Mouse (Mus musculus) heart, embryonic 15.5 days (tissue): ENCODE data around the gene Mgat3. TPM values are rescaled to one million over a fixed set of nuclear protein-coding genes. Genes with fewer than 3 reads are reported as not detected.

Experiments used
- ATAC-seq: fragments of 200-750 bp; cut with Nextera tagmentation; replicated peaks from 2 replicates; pipeline ENCODE4 v1.8.0; 2017; ENCODE audit warnings: low read depth, moderate TSS enrichment; ENCODE audit not compliant: insufficient number of reproducible peaks, insufficient read depth, low FRiP score
- H3K27ac ChIP-seq: fragments of 300-500 bp; sonication (generic); 2 replicates; pipeline ENCODE4 v1.5.1; 2015; ENCODE audit warnings: mild to moderate bottlenecking, inconsistent platforms
- H3K27me3 ChIP-seq: fragments of 300-500 bp; sonication (generic); 2 replicates; pipeline ENCODE4 v1.6.1; 2015; ENCODE audit warnings: inconsistent platforms
- H3K36me3 ChIP-seq: fragments of 300-500 bp; sonication (generic); 2 replicates; pipeline ENCODE4 v1.6.1; 2015; ENCODE audit warnings: mild to moderate bottlenecking, inconsistent platforms
- H3K4me1 ChIP-seq: fragments of 300-500 bp; sonication (generic); replicated peaks from 2 replicates; pipeline ENCODE4 v1.6.1; 2015; ENCODE audit warnings: inconsistent platforms
- H3K4me2 ChIP-seq: fragments of 300-500 bp; sonication (generic); 2 replicates; pipeline ENCODE4 v1.6.1; 2015; ENCODE audit warnings: inconsistent platforms, mild to moderate bottlenecking, moderate library complexity
- H3K4me3 ChIP-seq: fragments of 300-500 bp; sonication (generic); 2 replicates; pipeline ENCODE4 v1.5.1; 2015; ENCODE audit warnings: mild to moderate bottlenecking, inconsistent platforms
- H3K9ac ChIP-seq: fragments of 300-500 bp; sonication (generic); 2 replicates; pipeline ENCODE4 v1.6.1; 2015; ENCODE audit warnings: mild to moderate bottlenecking, inconsistent platforms
- H3K9me3 ChIP-seq: fragments of 300-500 bp; sonication (generic); replicated peaks from 2 replicates; pipeline ENCODE4 v1.6.1; 2016; ENCODE audit warnings: inconsistent platforms
- WGBS: fragments of 180-500 bp; shearing (Covaris S2); methylation state at CpG from one replicate; pipeline ENCODE4 v1.1.7; 2015; ENCODE audit warnings: mixed read lengths; 5-methylcytosine and 5-hydroxymethylcytosine counted together
- polyA plus RNA-seq: library from polyadenylated mRNA; unstranded; fragments of >200 nt; fragmentation: Nextera tagmentation; extraction: Ambion mirVana; gene quantifications from 2 replicates; pipeline ENCODE4 v1.2.1, GENCODE M21; 2015

Gene Mgat3
- polyA plus RNA-seq, 1 experiment from 2014 or later = 0.93 TPM

DNA sequence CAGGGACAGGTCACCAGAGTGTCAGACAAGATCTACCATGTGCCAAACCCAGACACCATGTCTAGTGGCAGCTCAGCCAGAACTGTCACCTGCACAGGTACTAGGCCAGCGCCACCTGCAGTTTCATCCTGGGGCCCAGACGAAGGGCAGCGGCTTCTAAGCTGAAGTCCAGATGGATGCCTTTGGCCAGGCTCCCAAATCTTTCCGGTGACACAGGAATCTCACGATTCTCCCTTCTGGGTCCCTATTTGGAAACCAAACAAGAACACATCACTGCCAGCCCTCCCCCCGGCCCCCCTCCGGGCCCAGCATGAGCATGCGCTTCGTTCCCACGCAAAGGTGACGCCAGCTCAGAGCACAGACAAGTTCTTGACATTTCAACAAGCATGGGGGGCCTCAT lies 10.2 kb upstream of the Mgat3 start:
- WGBS = 66% methylated on average over 11 of the region's 11 CpGs
- no peak overlapping the region for H3K27ac ChIP-seq
- no peaks in the 10 kb centered on the region for H3K9me3 ChIP-seq
- H3K27me3 ChIP-seq = no peaks in the 10 kb centered on the region
- peaks cover 13% of the 10 kb centered on the region for H3K4me1 ChIP-seq
- peaks cover 38% of the 10 kb centered on the region for H3K36me3 ChIP-seq
- no peak for ATAC-seq
- H3K4me3 ChIP-seq = no peak overlapping the region
- no peak overlapping the region for H3K9ac ChIP-seq
- no peak overlapping the region for H3K4me2 ChIP-seq

DNA sequence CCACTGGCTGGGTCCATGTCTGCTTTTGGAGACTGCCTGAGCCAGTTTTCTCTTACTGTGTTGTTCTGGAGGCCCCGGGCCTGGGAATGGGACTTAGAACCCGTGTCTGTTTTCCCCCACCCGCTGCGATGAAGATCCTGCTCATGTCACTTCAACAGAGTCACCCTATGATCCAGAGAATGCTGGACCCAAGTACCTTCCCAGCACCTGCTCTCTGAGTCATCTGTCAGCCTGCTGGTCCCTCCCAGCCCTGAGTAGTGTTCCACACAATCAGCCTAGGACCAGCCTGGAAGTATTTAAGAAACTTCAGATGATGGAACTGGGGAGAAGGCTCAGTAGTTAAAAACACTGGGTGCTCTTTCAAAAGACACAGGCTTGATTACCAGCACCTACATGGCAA lies 9.8 kb upstream of the Mgat3 start:
- Histone ChIP-seq H3K27ac (no peak overlapping the region), H3K4me3 (no peak overlapping the region), H3K4me2 (no peak overlapping the region), H3K4me1 (peaks cover 10% of the 10 kb centered on the region), H3K9ac (no peak overlapping the region), H3K36me3 (peaks cover 35% of the 10 kb centered on the region), H3K27me3 (no peaks in the 10 kb centered on the region), H3K9me3 (no peaks in the 10 kb centered on the region)
- ATAC-seq = no peak
- WGBS = 80% methylated on average over 4 of the region's 4 CpGs

DNA sequence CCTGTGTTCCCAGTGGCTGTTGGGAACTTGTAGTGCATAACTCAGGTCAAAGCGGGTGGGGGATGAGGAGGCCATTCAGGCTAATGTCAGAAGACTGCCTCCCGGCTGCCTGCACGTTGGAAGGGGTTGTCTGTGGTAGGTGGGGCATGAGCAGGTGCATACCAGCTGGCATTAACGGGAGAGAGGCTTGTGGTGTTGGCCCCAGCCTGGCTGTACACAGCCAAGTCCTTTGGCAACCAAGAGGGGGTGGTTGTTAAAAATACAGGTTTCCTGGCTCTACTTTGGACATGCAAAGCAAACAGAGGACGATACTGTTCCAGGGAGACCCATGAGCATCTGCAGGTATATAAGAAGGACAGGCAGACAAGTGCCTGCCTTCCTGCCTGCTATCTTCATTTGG lies 8.1 kb upstream of the Mgat3 start:
- Histone ChIP-seq H3K36me3 (peaks cover 20% of the 10 kb centered on the region), H3K27ac (no peak overlapping the region), H3K9ac (no peak overlapping the region), H3K4me2 (no peak overlapping the region), H3K9me3 (no peaks in the 10 kb centered on the region), H3K4me3 (no peak overlapping the region), H3K27me3 (peaks cover 7% of the 10 kb centered on the region; the same call in 1 of the 2 replicates), H3K4me1 (peaks cover 5% of the 10 kb centered on the region; the same call in 1 of the 2 replicates)
- ATAC-seq = no peak
- 48% methylated on average over 5 of the region's 5 CpGs for WGBS

- peaks cover 19% of the 10 kb centered on the region for H3K4me1 ChIP-seq
- no peaks in the 10 kb centered on the region for H3K9me3 ChIP-seq
- no peak overlapping the region for H3K4me2 ChIP-seq
- H3K9ac ChIP-seq = no peak overlapping the region
- WGBS = 94% methylated on average over 1 of the region's 1 CpGs
- no peak overlapping the region for H3K27ac ChIP-seq
- no peak for ATAC-seq
- H3K36me3 ChIP-seq = no peaks in the 10 kb centered on the region
- no peak overlapping the region for H3K4me3 ChIP-seq
- H3K27me3 ChIP-seq = peaks cover 23% of the 10 kb centered on the region; the same call in 1 of the 2 replicates
Measured at GRCm38 (mm10) chr15:80169484-80169883, 4.0 kb upstream of the Mgat3 start.

GRCm38 (mm10) chr15:80170357-80170756 lies 3.2 kb upstream of the Mgat3 start:
- WGBS = 29% methylated on average over 4 of the region's 4 CpGs
- peaks cover 32% of the 10 kb centered on the region; the same call in 1 of the 2 replicates for H3K27me3 ChIP-seq
- H3K4me2 ChIP-seq = no peak overlapping the region
- H3K27ac ChIP-seq = no peak overlapping the region
- no peak overlapping the region for H3K9ac ChIP-seq
- H3K4me1 ChIP-seq = peaks cover 26% of the 10 kb centered on the region
- no peak overlapping the region for H3K4me3 ChIP-seq
- no peaks in the 10 kb centered on the region for H3K36me3 ChIP-seq
- H3K9me3 ChIP-seq = no peaks in the 10 kb centered on the region
- ATAC-seq = no peak

DNA sequence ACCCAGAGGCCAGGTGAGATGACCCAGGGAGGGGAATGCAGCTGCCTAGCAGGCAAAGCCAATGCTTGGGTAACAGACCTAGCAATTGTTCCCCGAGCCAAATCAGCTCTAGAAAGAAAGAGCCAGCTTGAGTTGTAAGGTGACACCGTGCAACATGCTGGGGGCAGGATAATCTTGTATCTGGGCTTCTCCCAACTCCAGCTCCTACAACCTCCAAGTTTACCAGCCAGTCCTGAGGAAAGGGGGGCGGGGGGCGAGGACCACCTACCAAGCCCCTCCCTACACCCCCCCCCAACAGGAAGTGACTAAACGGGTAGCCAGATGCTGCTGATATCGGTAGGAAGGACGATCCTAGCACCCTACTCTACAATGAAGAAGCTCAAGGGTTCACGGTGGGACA lies 2.2 kb upstream of the Mgat3 start:
- WGBS = 5% methylated on average over 8 of the region's 8 CpGs
- H3K27ac ChIP-seq = no peak overlapping the region
- peaks cover 26% of the 10 kb centered on the region for H3K4me1 ChIP-seq
- H3K9me3 ChIP-seq = no peaks in the 10 kb centered on the region
- H3K4me3 ChIP-seq = no peak overlapping the region
- no peak overlapping the region for H3K9ac ChIP-seq
- H3K27me3 ChIP-seq = peaks cover 39% of the 10 kb centered on the region; the same call in 1 of the 2 replicates
- no peak for ATAC-seq
- H3K4me2 ChIP-seq = no peak overlapping the region; the same call in 1 of the 2 replicates
- H3K36me3 ChIP-seq = no peaks in the 10 kb centered on the region

DNA sequence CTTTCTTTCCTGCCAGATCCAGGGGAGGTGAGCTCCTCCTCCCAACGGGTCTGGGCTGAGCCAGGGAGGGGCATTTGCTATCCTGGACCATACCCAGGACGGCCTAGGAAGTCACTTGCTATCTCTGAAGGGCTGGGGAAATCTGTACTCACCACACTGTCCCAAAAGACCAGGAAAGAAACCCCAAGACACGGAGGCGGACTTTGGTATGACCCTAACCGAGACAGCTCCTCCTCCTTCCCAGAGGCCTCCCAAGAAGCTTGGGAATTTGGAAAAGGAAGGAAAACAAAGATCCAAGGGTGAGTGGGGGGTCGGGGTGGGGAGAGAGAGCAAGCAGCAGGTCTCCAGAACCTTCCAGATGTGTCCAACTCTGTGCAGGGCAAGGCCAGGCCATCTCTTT lies 1.7 kb upstream of the Mgat3 start:
- ATAC-seq = no peak
- H3K27ac ChIP-seq = no peak overlapping the region
- no peaks in the 10 kb centered on the region for H3K9me3 ChIP-seq
- no peak overlapping the region for H3K9ac ChIP-seq
- H3K4me1 ChIP-seq = peaks cover 26% of the 10 kb centered on the region
- H3K27me3 ChIP-seq = peaks cover 39% of the 10 kb centered on the region; the same call in 1 of the 2 replicates
- no peak overlapping the region; the same call in 1 of the 2 replicates for H3K4me2 ChIP-seq
- H3K4me3 ChIP-seq = no peak overlapping the region
- WGBS = 26% methylated on average over 6 of the region's 6 CpGs
- H3K36me3 ChIP-seq = no peaks in the 10 kb centered on the region

GRCm38 (mm10) chr15:80173781-80174597 lies 468 bp downstream of the Mgat3 start:
- H3K27ac ChIP-seq = peak overlapping the region; percentile 39; the same call in 1 of the 2 replicates
- ATAC-seq = peak; percentile 21; the same call in 1 of the 2 replicates

DNA sequence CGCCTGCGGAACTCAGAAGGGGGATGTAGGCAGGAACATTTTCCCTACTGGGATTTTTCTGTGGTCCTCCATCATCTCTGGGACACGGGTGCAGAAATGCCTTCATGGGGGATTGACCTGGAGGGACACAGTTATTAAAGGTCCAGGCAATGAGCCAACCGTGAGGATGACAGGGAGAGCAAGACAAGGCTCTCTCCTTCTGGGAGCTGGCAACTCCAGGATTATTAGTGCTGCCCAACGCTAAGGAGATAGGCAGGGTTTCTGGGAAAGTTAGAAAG lies 1.0 kb downstream of the Mgat3 start:
- WGBS = 11% methylated on average over 5 of the region's 5 CpGs
- Histone ChIP-seq H3K4me2 (peak overlapping the region; percentile 98), H3K36me3 (no peaks in the 10 kb centered on the region), H3K27me3 (peaks cover 39% of the 10 kb centered on the region; the same call in 1 of the 2 replicates), H3K4me1 (peaks cover 26% of the 10 kb centered on the region), H3K9ac (peak overlapping the region; percentile 54), H3K4me3 (peak overlapping the region; percentile 70), H3K27ac (no peak overlapping the region), H3K9me3 (no peaks in the 10 kb centered on the region)
- no peak for ATAC-seq

More at GRCm38 (mm10) chr15:80173781-80174597, 468 bp downstream of the Mgat3 start:
- 1% methylated on average over 47 of the region's 60 CpGs for WGBS
- H3K4me1 ChIP-seq = peaks cover 26% of the 10 kb centered on the region
- peaks cover 39% of the 10 kb centered on the region; the same call in 1 of the 2 replicates for H3K27me3 ChIP-seq
- H3K4me3 ChIP-seq = peak overlapping the region; percentile 70
- H3K4me2 ChIP-seq = peak overlapping the region; percentile 98
- H3K36me3 ChIP-seq = no peaks in the 10 kb centered on the region
- peak overlapping the region; percentile 54 for H3K9ac ChIP-seq
- H3K9me3 ChIP-seq = no peaks in the 10 kb centered on the region

- peak overlapping the region; percentile 98; the same call in 1 of the 2 replicates for H3K4me2 ChIP-seq
- peaks cover 32% of the 10 kb centered on the region; the same call in 1 of the 2 replicates for H3K27me3 ChIP-seq
- 72% methylated on average over 9 of the region's 9 CpGs for WGBS
- no peak for ATAC-seq
- no peak overlapping the region for H3K9ac ChIP-seq
- no peak overlapping the region for H3K4me3 ChIP-seq
- no peak overlapping the region for H3K27ac ChIP-seq
- H3K36me3 ChIP-seq = no peaks in the 10 kb centered on the region
- no peaks in the 10 kb centered on the region for H3K9me3 ChIP-seq
- peaks cover 26% of the 10 kb centered on the region for H3K4me1 ChIP-seq
Measured at GRCm38 (mm10) chr15:80175316-80175715, 1.8 kb downstream of the Mgat3 start.

GRCm38 (mm10) chr15:80175756-80176155 lies 2.2 kb downstream of the Mgat3 start:
- H3K4me1 ChIP-seq = peaks cover 26% of the 10 kb centered on the region
- peaks cover 32% of the 10 kb centered on the region; the same call in 1 of the 2 replicates for H3K27me3 ChIP-seq
- ATAC-seq = no peak
- H3K27ac ChIP-seq = no peak overlapping the region
- H3K9me3 ChIP-seq = no peaks in the 10 kb centered on the region
- no peak overlapping the region for H3K9ac ChIP-seq
- no peak overlapping the region for H3K4me3 ChIP-seq
- no peak overlapping the region for H3K4me2 ChIP-seq
- 72% methylated on average over 6 of the region's 6 CpGs for WGBS
- H3K36me3 ChIP-seq = no peaks in the 10 kb centered on the region

DNA sequence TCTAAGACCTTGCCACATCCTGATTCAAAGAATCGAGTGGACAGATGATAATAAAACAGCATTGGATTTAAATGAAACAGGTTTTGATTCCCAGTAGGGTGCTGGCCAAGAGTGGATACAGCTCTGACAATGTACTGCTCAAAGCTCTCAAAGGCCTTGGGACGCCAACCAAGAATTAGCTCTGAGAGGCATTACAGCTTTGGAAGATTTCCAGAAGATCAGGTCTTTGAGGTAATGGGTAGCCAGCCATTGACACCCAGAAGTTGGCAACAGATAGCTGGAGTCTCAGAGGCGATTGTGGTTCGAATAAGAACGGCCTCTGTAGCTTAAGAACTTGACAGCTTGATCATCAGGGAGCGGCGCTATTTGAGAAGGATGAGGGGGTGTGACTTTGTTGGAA lies 8.0 kb downstream of the Mgat3 start:
- no peaks in the 10 kb centered on the region for H3K4me1 ChIP-seq
- no peaks in the 10 kb centered on the region for H3K36me3 ChIP-seq
- H3K9me3 ChIP-seq = no peaks in the 10 kb centered on the region
- no peak overlapping the region for H3K27ac ChIP-seq
- no peaks in the 10 kb centered on the region for H3K27me3 ChIP-seq
- H3K4me2 ChIP-seq = no peak overlapping the region
- H3K9ac ChIP-seq = no peak overlapping the region
- no peak for ATAC-seq
- WGBS = 78% methylated on average over 7 of the region's 7 CpGs
- H3K4me3 ChIP-seq = no peak overlapping the region
